Mouse (Mus musculus): Measurements from ENCODE around the gene Ndufc1. TPM values are rescaled to one million over a fixed set of nuclear protein-coding genes. Genes with fewer than 3 reads are reported as not detected.
"Not testable (repeated sequence)": the region's sequence is repeated elsewhere in the genome, so short reads cannot be mapped to it uniquely, and the experiment has no call there.

The Ndufc1 gene
- total RNA-seq, 2 experiments from 2014 or later, result 313 to 318 TPM

- DNase-seq (ENCODE audit: low spot score in 2 of 2), result no peak
Observed at GRCm38 (mm10) chr3:51371826-51372225, 37.0 kb downstream of the Ndufc1 start.

GRCm38 (mm10) chr3:51368011-51368410 is 40.8 kb downstream of the Ndufc1 start:
- DNase-seq (ENCODE audit: low spot score in 2 of 2), result no peak

GRCm38 (mm10) chr3:51366926-51367325 is 41.9 kb downstream of the Ndufc1 start:
- no peak for DNase-seq (ENCODE audit: low spot score in 2 of 2)

GRCm38 (mm10) chr3:51365517-51365882 is 43.3 kb downstream of the Ndufc1 start:
- DNase-seq (ENCODE audit: low spot score in 2 of 2), result no peak

- peak; percentile 81 to 82 for DNase-seq (ENCODE audit: low spot score in 2 of 2)
Observed at GRCm38 (mm10) chr3:51364703-51365516, 43.9 kb downstream of the Ndufc1 start.

- no peak for DNase-seq (ENCODE audit: low spot score in 2 of 2)
Observed at GRCm38 (mm10) chr3:51361066-51361465, 47.7 kb downstream of the Ndufc1 start.

GRCm38 (mm10) chr3:51359558-51360307 is 49.1 kb downstream of the Ndufc1 start:
- no peak for DNase-seq (ENCODE audit: low spot score in 2 of 2)

- DNase-seq (ENCODE audit: low spot score in 2 of 2), result peak; percentile 61 to 68
Observed at GRCm38 (mm10) chr3:51358660-51359557, 49.9 kb downstream of the Ndufc1 start.

GRCm38 (mm10) chr3:51358181-51358580 is 50.6 kb downstream of the Ndufc1 start:
- DNase-seq (ENCODE audit: low spot score in 2 of 2), result peak; percentile 63 to 75

GRCm38 (mm10) chr3:51357624-51358023 is 51.2 kb downstream of the Ndufc1 start:
- DNase-seq (ENCODE audit: low spot score in 2 of 2), result peak in 1 of 2 experiments; percentile 26

GRCm38 (mm10) chr3:51357078-51357477 is 51.7 kb downstream of the Ndufc1 start:
- DNase-seq (ENCODE audit: low spot score in 2 of 2), result no peak

GRCm38 (mm10) chr3:51354956-51355355 is 53.8 kb downstream of the Ndufc1 start:
- not testable (repeated sequence) for DNase-seq (ENCODE audit: low spot score in 2 of 2)

Other genes starting within 250 kb of the Ndufc1 start
- 10 to 100 TPM; 52.4 to 53.9 TPM for gene Noct, start 184.5 kb downstream of the Ndufc1 start, total RNA-seq (2021)
- gene Elf2, start 68.3 kb downstream of the Ndufc1 start, total RNA-seq (2021), result 10 to 100 TPM; 37.4 to 40.1 TPM
- gene Mgarp, start 12.2 kb downstream of the Ndufc1 start, total RNA-seq (2021), result not detected
- gene Naa15, start 6.2 kb upstream of the Ndufc1 start, total RNA-seq (2021), result 10 to 100 TPM; 47.1 to 49.9 TPM
- gene Rab33b, start 74.9 kb upstream of the Ndufc1 start, total RNA-seq (2021), result 10 to 100 TPM; 26.3 to 30.0 TPM
- 10 to 100 TPM; 56.2 to 62.3 TPM for gene Setd7, start 151.9 kb upstream of the Ndufc1 start, total RNA-seq (2021)

All from layer of hippocampus, postnatal 10 days (tissue).